Mouse (Mus musculus): ENCODE results near the gene Ecsit. TPM values are rescaled to one million over a fixed set of nuclear protein-coding genes. Genes with fewer than 3 reads are reported as not detected.

Gene Ecsit
- polyA plus RNA-seq, 1 experiment from 2014 or later: 47.7 TPM

GRCm38 (mm10) chr9:22061339-22061738 is 23.9 kb downstream of the Ecsit start:
- 83% methylated on average over 2 of the region's 2 CpGs for WGBS
- no peak overlapping the region for H3K27ac ChIP-seq
- no peak for ATAC-seq
- no peaks in the 10 kb centered on the region for H3K27me3 ChIP-seq
- no peak overlapping the region for H3K9ac ChIP-seq
- H3K4me1 ChIP-seq: no peaks in the 10 kb centered on the region
- H3K4me2 ChIP-seq: no peak overlapping the region
- no peak overlapping the region for H3K4me3 ChIP-seq
- peaks cover 86% of the 10 kb centered on the region for H3K36me3 ChIP-seq (ENCODE audit: poor library complexity, severe bottlenecking)
- H3K9me3 ChIP-seq (replicated peaks): no peaks in the 10 kb centered on the region

DNA sequence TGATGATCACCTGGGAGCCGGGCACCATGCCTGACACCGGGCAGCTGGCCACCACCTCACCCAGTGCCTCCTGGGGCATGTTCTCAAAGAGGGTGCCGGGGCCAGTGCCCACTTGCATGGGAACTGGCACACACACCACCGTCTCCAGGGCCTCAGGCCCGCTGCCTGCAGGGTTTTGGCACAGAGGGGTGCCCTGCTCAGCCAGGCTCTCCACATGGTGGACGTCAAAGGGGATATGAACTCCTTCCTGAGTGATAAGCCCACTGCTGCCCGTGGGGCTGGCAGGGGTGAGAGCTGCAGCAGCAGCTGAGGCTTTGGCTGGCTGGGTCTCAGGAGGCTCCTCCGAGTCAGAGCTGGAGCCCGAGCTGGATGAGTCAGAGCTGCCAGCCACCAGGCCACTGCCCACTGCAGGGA is 27.2 kb downstream of the Ecsit start:
- Histone ChIP-seq H3K4me1 (peaks cover 6% of the 10 kb centered on the region; the same call in 1 of the 2 replicates), H3K4me2 (no peak overlapping the region), H3K36me3 (ENCODE audit: poor library complexity, severe bottlenecking) (peaks cover 54% of the 10 kb centered on the region), H3K27ac (no peak overlapping the region), H3K9ac (no peak overlapping the region), H3K4me3 (no peak overlapping the region), H3K9me3 (replicated peaks) (no peaks in the 10 kb centered on the region), H3K27me3 (peaks cover 4% of the 10 kb centered on the region; the same call in 1 of the 2 replicates)
- ATAC-seq: no peak
- 92% methylated on average over 9 of the region's 9 CpGs for WGBS

DNA sequence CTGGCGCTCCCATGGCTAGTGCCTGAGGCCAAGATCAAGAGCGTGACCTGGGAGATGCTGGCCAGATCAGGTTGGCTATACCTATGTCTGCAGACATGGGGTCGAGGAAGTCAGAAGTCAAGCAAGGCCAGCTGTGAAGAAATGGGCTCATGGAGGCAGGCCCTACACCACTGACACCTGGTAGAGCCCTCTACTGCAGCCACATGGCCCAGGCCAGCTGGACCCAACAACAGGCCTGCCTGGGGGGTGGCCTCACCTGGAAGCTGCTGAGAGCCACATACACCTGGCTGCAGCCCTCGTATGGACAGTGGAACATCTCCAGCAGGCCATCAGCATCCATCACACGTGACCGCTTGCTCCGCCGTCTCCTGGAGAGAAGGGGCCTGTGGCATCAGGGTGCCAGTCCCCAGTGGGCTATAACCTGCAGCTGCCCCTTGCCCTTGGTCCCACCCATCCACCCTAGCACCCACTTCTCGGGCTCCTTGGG is 28.2 kb downstream of the Ecsit start:
- no peak for ATAC-seq
- Histone ChIP-seq H3K4me2 (no peak overlapping the region), H3K4me3 (no peak overlapping the region), H3K36me3 (ENCODE audit: poor library complexity, severe bottlenecking) (peaks cover 44% of the 10 kb centered on the region), H3K27me3 (peaks cover 4% of the 10 kb centered on the region; the same call in 1 of the 2 replicates), H3K4me1 (peaks cover 9% of the 10 kb centered on the region; the same call in 1 of the 2 replicates), H3K27ac (no peak overlapping the region), H3K9ac (no peak overlapping the region), H3K9me3 (replicated peaks) (no peaks in the 10 kb centered on the region)
- WGBS: 89% methylated on average over 9 of the region's 9 CpGs

DNA sequence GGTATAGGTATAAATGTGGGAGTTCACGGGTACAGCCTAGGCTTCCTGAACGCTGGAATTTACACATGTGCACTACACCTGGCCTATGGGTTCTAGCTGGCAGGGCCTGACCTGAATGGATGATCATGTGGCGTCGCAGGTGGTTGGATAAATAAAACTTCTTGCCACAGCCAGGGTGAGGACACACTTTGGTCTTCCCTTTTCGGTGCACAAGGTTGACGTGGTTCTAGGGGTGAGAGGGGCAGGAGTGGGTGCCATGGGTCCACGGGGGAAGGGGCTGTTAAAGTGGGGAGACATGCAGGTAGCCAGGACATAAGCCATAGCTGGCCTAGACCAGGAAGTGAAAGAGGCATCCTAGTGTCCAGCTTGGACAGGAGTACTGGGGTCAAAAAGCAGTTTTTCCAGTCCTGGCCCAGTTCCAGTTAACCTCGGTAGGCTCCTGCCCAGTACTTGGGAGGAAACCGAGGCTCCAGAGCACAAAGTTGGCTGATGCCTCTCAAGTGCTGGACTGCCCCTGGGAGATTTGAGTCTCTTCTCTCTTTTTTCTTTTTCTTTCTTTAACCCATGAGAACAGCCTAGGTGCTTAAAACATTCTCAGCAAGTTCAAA is 28.8 kb downstream of the Ecsit start:
- Histone ChIP-seq H3K27me3 (peaks cover 4% of the 10 kb centered on the region; the same call in 1 of the 2 replicates), H3K4me1 (peaks cover 10% of the 10 kb centered on the region; the same call in 1 of the 2 replicates), H3K9ac (no peak overlapping the region), H3K4me3 (no peak overlapping the region), H3K27ac (no peak overlapping the region), H3K9me3 (replicated peaks) (no peaks in the 10 kb centered on the region), H3K36me3 (ENCODE audit: poor library complexity, severe bottlenecking) (peaks cover 38% of the 10 kb centered on the region), H3K4me2 (no peak overlapping the region)
- WGBS: 72% methylated on average over 9 of the region's 9 CpGs
- no peak for ATAC-seq

- Histone ChIP-seq H3K27ac (no peak overlapping the region), H3K4me3 (no peak overlapping the region), H3K9ac (no peak overlapping the region), H3K4me1 (peaks cover 10% of the 10 kb centered on the region; the same call in 1 of the 2 replicates), H3K27me3 (peaks cover 4% of the 10 kb centered on the region; the same call in 1 of the 2 replicates), H3K9me3 (replicated peaks) (no peaks in the 10 kb centered on the region), H3K4me2 (no peak overlapping the region), H3K36me3 (ENCODE audit: poor library complexity, severe bottlenecking) (peaks cover 32% of the 10 kb centered on the region)
- ATAC-seq: no peak
- 38% methylated on average over 29 of the region's 29 CpGs for WGBS
These were observed 29.5 kb downstream of the Ecsit start for GRCm38 (mm10) chr9:22055713-22056112.

GRCm38 (mm10) chr9:22054411-22055076 is 30.7 kb downstream of the Ecsit start:
- ATAC-seq: peak; percentile 19
- no peaks in the 10 kb centered on the region for H3K9me3 ChIP-seq (replicated peaks)
- H3K4me2 ChIP-seq: peak overlapping the region; percentile 53
- no peak overlapping the region for H3K27ac ChIP-seq
- 1% methylated on average over 32 of the region's 32 CpGs for WGBS
- peak overlapping the region; percentile 20 for H3K4me3 ChIP-seq
- H3K27me3 ChIP-seq: peaks cover 4% of the 10 kb centered on the region; the same call in 1 of the 2 replicates
- peaks cover 28% of the 10 kb centered on the region for H3K36me3 ChIP-seq (ENCODE audit: poor library complexity, severe bottlenecking)
- H3K9ac ChIP-seq: no peak overlapping the region
- H3K4me1 ChIP-seq: peaks cover 17% of the 10 kb centered on the region

DNA sequence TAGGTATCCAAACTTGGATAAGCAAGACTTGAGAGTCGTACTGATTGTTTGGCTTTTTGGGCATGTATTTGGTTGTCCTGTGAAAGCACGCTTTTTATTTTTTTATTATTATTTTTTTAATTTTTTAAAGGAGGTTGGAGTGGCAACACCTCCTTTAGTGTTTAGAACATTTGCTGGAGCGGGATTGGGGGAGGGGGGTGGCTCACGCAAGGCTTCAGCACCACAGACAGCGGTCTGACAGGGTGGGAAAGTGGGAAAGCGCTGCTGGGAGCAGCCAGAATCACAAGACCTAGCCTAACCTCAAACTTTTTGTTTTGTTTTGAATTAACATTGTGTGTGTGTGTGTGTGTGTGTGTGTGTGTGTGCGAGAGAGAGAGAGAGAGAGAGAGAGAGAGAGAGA is 31.6 kb downstream of the Ecsit start:
- H3K9ac ChIP-seq: no peak overlapping the region
- no peak overlapping the region for H3K4me3 ChIP-seq
- peaks cover 4% of the 10 kb centered on the region; the same call in 1 of the 2 replicates for H3K27me3 ChIP-seq
- no peak overlapping the region for H3K27ac ChIP-seq
- no peak for ATAC-seq
- no peaks in the 10 kb centered on the region for H3K9me3 ChIP-seq (replicated peaks)
- 44% methylated on average over 6 of the region's 7 CpGs for WGBS
- peaks cover 20% of the 10 kb centered on the region for H3K36me3 ChIP-seq (ENCODE audit: poor library complexity, severe bottlenecking)
- H3K4me1 ChIP-seq: peaks cover 26% of the 10 kb centered on the region
- H3K4me2 ChIP-seq: no peak overlapping the region

DNA sequence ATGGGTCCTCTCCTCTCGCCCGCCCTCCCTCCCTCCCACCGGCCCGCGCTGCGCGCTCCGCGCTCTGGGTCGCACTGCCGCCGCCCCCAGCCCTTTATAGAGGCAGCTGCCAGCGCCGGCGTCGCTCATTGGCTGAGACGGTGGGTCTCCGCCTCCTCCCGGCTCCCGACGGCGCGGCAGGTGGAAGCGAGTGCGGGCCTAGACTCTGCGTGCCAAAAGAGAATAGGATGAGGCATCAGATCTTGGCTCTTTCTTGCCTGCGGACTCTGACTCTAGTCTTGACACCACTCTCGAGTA is 33.3 kb downstream of the Ecsit start, which contains the start of gene Elavl3:
Gene Elavl3 (minus strand): TSS at position 66 of the 297 bp plus-strand sequence.
- Histone ChIP-seq H3K27ac (peak within 1 kb of the TSS; percentile 94), H3K9ac (peak within 1 kb of the TSS; percentile 99), H3K4me3 (peak within 1 kb of the TSS; percentile 96), H3K9me3 (replicated peaks) (no peaks in the 10 kb centered on the region), H3K27me3 (peaks cover 4% of the 10 kb centered on the region; the same call in 1 of the 2 replicates), H3K4me2 (peak within 1 kb of the TSS; percentile 67), H3K36me3 (ENCODE audit: poor library complexity, severe bottlenecking) (peaks cover 3% of the 10 kb centered on the region), H3K4me1 (peaks cover 43% of the 10 kb centered on the region)
- ATAC-seq: peak; percentile 84
- WGBS: under 1% methylated on average over 19 of the region's 28 CpGs

DNA sequence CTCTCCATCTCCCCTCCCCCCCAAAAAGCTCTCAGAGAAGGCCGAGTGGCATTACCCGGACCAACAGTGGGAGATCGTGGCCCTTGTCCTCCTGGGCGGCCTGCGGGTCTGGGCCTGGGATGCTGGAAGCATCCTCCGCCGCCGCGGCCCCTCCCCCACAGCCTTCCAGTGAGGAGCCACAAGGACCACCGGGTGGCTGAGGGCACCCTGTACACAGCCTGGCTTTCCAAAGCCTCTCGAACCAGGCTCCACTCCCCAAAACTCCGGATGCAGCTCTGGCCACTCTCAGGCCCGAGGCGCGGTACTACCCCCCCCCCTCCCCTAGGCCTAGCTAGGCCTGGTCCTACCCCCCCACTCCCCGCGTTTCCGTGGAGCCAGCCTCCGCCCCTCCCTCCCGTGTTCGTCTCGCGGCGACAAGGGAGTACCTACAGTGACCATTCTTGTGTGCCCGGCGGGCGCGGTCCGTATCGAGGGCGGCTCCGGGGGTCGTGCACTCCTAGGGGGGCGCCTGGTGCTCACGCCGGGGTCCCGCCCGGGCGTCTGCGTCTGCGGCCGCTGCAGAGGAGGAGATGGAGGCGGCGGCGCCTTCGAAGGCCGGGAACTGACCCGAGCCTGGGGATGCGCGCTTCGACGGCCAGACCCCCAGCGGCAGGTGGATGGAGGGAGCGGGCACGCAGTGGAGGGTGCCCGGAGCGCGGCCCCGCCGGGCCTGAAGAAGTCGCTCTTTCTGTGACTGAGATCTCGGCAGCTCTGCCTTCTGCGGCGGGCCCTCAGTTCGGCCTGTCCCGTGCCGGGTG is 33.9 kb downstream of the Ecsit start:
- H3K36me3 ChIP-seq (ENCODE audit: poor library complexity, severe bottlenecking): no peaks in the 10 kb centered on the region
- peaks cover 4% of the 10 kb centered on the region; the same call in 1 of the 2 replicates for H3K27me3 ChIP-seq
- H3K9ac ChIP-seq: peak overlapping the region; percentile 99
- H3K4me3 ChIP-seq: peak overlapping the region; percentile 96
- ATAC-seq: peak; percentile 46
- no peaks in the 10 kb centered on the region for H3K9me3 ChIP-seq (replicated peaks)
- WGBS: under 1% methylated on average over 63 of the region's 67 CpGs
- H3K4me1 ChIP-seq: peaks cover 44% of the 10 kb centered on the region
- peak overlapping the region; percentile 67 for H3K4me2 ChIP-seq
- peak overlapping the region; percentile 94 for H3K27ac ChIP-seq

DNA sequence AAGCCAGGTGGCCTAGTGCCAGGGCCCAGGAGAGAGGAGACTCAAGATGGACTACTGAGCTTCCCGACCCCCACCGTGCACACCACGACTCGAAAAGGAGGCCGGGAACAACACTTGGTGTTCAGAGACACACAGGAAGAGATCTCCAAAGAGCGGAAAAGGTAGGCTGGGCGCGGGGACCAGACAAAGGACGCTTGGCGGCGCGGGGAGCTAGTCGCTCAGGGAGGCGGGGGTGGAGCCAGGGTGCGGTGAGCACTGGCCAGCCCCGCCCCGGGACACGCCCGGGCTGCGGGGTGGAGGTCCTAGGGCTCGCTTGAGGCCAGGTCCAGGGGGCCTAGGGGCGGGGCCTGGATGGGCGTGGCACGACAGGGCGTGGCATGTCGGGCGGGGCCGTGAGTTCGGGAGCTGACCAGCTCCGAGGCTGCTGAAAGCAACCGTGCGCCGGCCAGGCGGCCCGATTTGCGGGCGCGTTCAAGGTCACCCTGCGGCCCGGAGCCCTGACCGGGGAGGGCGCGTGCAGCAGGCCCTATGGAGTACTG is 34.8 kb downstream of the Ecsit start:
- ATAC-seq: peak; percentile 49; the same call in 1 of the 2 replicates
- Histone ChIP-seq H3K4me2 (peak overlapping the region; percentile 67), H3K4me1 (peaks cover 44% of the 10 kb centered on the region), H3K4me3 (peak overlapping the region; percentile 96), H3K27me3 (peaks cover 4% of the 10 kb centered on the region; the same call in 1 of the 2 replicates), H3K9ac (peak overlapping the region; percentile 99), H3K36me3 (ENCODE audit: poor library complexity, severe bottlenecking) (peaks cover 7% of the 10 kb centered on the region; the same call in 1 of the 2 replicates), H3K9me3 (replicated peaks) (no peaks in the 10 kb centered on the region), H3K27ac (peak overlapping the region; percentile 94)
- under 1% methylated on average over 25 of the region's 43 CpGs for WGBS

DNA sequence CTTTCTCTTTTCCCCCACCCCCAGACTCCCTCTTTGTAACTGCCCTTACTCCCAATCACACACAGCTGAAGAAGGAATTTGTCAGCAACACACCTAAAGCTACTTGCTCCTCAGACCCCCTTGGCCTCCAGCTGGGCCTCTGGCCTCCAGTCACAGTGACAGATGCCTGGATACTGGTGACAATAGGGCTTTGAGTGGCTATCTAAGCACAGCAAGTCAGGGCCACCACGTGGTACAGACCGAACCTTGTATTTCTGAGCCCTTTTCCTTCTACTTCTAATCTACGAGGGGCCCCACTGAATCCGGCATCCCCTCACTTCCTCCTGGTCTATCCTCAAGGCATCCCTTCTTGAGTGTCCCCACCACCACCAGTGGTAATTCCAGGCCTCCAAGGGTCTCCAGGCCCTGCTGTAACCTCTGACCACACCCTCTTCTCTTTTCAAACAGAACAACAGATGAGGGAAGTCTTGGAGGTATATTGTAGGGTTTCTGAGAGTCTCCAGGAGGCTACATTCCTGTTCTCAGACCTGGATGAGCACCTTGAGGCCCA is 35.4 kb downstream of the Ecsit start:
- ATAC-seq: no peak
- Histone ChIP-seq H3K27ac (peak overlapping the region; percentile 94), H3K36me3 (ENCODE audit: poor library complexity, severe bottlenecking) (peaks cover 8% of the 10 kb centered on the region; the same call in 1 of the 2 replicates), H3K27me3 (peaks cover 4% of the 10 kb centered on the region; the same call in 1 of the 2 replicates), H3K9ac (peak overlapping the region; percentile 99), H3K9me3 (replicated peaks) (no peaks in the 10 kb centered on the region), H3K4me1 (peaks cover 46% of the 10 kb centered on the region), H3K4me2 (peak overlapping the region; percentile 67), H3K4me3 (peak overlapping the region; percentile 96)
- 21% methylated on average over 4 of the region's 4 CpGs for WGBS
